Mouse (Mus musculus): ENCODE results near the gene Etv6. TPM values are rescaled to one million over a fixed set of nuclear protein-coding genes. Genes with fewer than 3 reads are reported as not detected.
A peak's percentile ranks its signal among the peaks of the same experiment; 100 is the strongest.

Etv6 gene
- polyA plus RNA-seq, 2 experiments: 13.9 to 16.5 TPM

DNA sequence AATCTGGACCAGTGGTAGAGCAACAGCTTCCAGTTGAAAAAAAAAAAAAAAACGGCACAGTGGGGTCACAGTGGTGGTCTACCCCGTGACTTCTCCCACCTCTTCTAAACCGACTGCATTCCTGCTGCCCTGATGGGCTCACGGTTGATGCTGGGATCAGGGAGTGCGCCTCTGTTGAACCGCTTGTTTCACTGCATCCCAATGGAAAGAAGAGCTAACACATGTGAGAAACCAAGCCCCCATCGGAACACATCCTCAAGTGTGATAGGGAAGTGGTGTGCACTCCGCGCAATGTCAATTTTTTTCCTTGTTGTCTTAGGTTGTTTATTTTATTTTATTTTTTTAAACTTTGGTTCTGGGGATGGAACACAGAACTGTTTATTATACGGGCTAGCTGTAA lies 2.5 kb downstream of the Etv6 start:
- H3K4me1 ChIP-seq (ENCODE audit: control insufficient read depth, insufficient read depth, low read length): peaks cover 37% of the 10 kb centered on the region
- TF ChIP-seq POLR2A (IDR thresholded peaks at IDR 0.05; ENCODE audit: borderline replicate concordance, extremely low read depth, insufficient read depth, insufficient read length): no peak
- H3K27ac ChIP-seq (replicated peaks; ENCODE audit: low read depth, low read length): no peak overlapping the region
- WGBS: 28% methylated on average over 10 of the region's 10 CpGs
- peak overlapping the region; percentile 19 for H3K4me3 ChIP-seq (replicated peaks; ENCODE audit: low read length)
- no peaks in the 10 kb centered on the region for H3K9me3 ChIP-seq (ENCODE audit: control insufficient read depth, low read length)
- no peak for ATAC-seq (ENCODE audit: low FRiP score, low read depth)
- DNase-seq (ENCODE audit: low spot score): no peak
- no peaks in the 10 kb centered on the region for H3K27me3 ChIP-seq (ENCODE audit: control insufficient read depth, insufficient read depth, low read length)
- no peak overlapping the region for H3K9ac ChIP-seq (ENCODE audit: low read depth, low read length, severe bottlenecking)
- peak overlapping the region; percentile 67 for H3K4me2 ChIP-seq (replicated peaks; ENCODE audit: low read depth, low read length, severe bottlenecking)
- no peaks in the 10 kb centered on the region for H3K36me3 ChIP-seq (ENCODE audit: control insufficient read depth, insufficient read depth, low read length)

GRCm38 (mm10) chr6:134038881-134039280 lies 3.4 kb downstream of the Etv6 start:
- Histone ChIP-seq H3K4me2 (replicated peaks; ENCODE audit: low read depth, low read length, severe bottlenecking) (0 out of 2 replicates have a peak overlapping the region, but pooled peaks have one; percentile 6), H3K4me3 (replicated peaks; ENCODE audit: low read length) (no peak overlapping the region), H3K27ac (replicated peaks; ENCODE audit: low read depth, low read length) (no peak overlapping the region), H3K36me3 (ENCODE audit: control insufficient read depth, insufficient read depth, low read length) (no peaks in the 10 kb centered on the region), H3K9ac (ENCODE audit: low read depth, low read length, severe bottlenecking) (no peak overlapping the region), H3K9me3 (ENCODE audit: control insufficient read depth, low read length) (no peaks in the 10 kb centered on the region), H3K27me3 (ENCODE audit: control insufficient read depth, insufficient read depth, low read length) (no peaks in the 10 kb centered on the region), H3K4me1 (ENCODE audit: control insufficient read depth, insufficient read depth, low read length) (peaks cover 41% of the 10 kb centered on the region)
- no peak for DNase-seq (ENCODE audit: low spot score)
- no peak for ATAC-seq (ENCODE audit: low FRiP score, low read depth)
- no peak for TF ChIP-seq POLR2A (IDR thresholded peaks at IDR 0.05; ENCODE audit: borderline replicate concordance, extremely low read depth, insufficient read depth, insufficient read length)
- WGBS: 24% methylated on average over 6 of the region's 6 CpGs

DNA sequence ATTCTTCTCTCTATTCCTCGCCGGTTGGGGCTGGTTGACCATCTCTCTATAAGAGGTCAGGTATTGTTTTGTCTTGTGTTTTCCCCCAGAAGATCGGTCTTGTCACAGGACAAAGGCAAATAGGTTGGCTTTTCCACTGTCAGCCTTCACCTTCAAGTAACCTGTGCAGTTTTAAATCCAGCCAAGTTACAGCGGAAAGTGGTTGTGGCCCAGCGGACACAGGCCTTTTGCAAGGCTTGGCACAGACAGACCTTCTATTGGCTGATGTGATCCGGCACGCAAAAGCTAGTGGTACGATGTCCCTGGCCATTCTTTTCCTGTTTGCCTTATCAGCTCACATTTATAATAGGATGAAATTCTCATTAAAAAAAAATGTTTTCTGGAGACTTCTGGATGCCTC lies 3.9 kb downstream of the Etv6 start:
- DNase-seq (ENCODE audit: low spot score): no peak
- Histone ChIP-seq H3K36me3 (ENCODE audit: control insufficient read depth, insufficient read depth, low read length) (no peaks in the 10 kb centered on the region), H3K9me3 (ENCODE audit: control insufficient read depth, low read length) (no peaks in the 10 kb centered on the region), H3K4me2 (replicated peaks; ENCODE audit: low read depth, low read length, severe bottlenecking) (0 out of 2 replicates have a peak overlapping the region, but pooled peaks have one; percentile 6), H3K4me3 (replicated peaks; ENCODE audit: low read length) (no peak overlapping the region), H3K4me1 (ENCODE audit: control insufficient read depth, insufficient read depth, low read length) (peaks cover 39% of the 10 kb centered on the region), H3K27me3 (ENCODE audit: control insufficient read depth, insufficient read depth, low read length) (no peaks in the 10 kb centered on the region), H3K9ac (ENCODE audit: low read depth, low read length, severe bottlenecking) (no peak overlapping the region), H3K27ac (replicated peaks; ENCODE audit: low read depth, low read length) (no peak overlapping the region)
- no peak for ATAC-seq (ENCODE audit: low FRiP score, low read depth)
- TF ChIP-seq POLR2A (IDR thresholded peaks at IDR 0.05; ENCODE audit: borderline replicate concordance, extremely low read depth, insufficient read depth, insufficient read length): no peak
- WGBS: 76% methylated on average over 8 of the region's 8 CpGs

- no peak for TF ChIP-seq POLR2A (IDR thresholded peaks at IDR 0.05; ENCODE audit: borderline replicate concordance, extremely low read depth, insufficient read depth, insufficient read length)
- WGBS: 38% methylated on average over 3 of the region's 3 CpGs
- H3K9me3 ChIP-seq (ENCODE audit: control insufficient read depth, low read length): no peaks in the 10 kb centered on the region
- peaks cover 39% of the 10 kb centered on the region for H3K4me1 ChIP-seq (ENCODE audit: control insufficient read depth, insufficient read depth, low read length)
- no peak overlapping the region for H3K27ac ChIP-seq (replicated peaks; ENCODE audit: low read depth, low read length)
- no peaks in the 10 kb centered on the region for H3K36me3 ChIP-seq (ENCODE audit: control insufficient read depth, insufficient read depth, low read length)
- no peak overlapping the region for H3K4me2 ChIP-seq (replicated peaks; ENCODE audit: low read depth, low read length, severe bottlenecking)
- DNase-seq (ENCODE audit: low spot score) (no peak), ATAC-seq (ENCODE audit: low FRiP score, low read depth) (no peak)
- H3K4me3 ChIP-seq (replicated peaks; ENCODE audit: low read length): no peak overlapping the region
- no peak overlapping the region for H3K9ac ChIP-seq (ENCODE audit: low read depth, low read length, severe bottlenecking)
- H3K27me3 ChIP-seq (ENCODE audit: control insufficient read depth, insufficient read depth, low read length): no peaks in the 10 kb centered on the region
These were observed 4.8 kb downstream of the Etv6 start for GRCm38 (mm10) chr6:134040312-134040711.

GRCm38 (mm10) chr6:134041286-134041685 lies 5.8 kb downstream of the Etv6 start:
- H3K4me2 ChIP-seq (replicated peaks; ENCODE audit: low read depth, low read length, severe bottlenecking): no peak overlapping the region
- WGBS: 46% methylated on average over 7 of the region's 7 CpGs
- no peak for TF ChIP-seq POLR2A (IDR thresholded peaks at IDR 0.05; ENCODE audit: borderline replicate concordance, extremely low read depth, insufficient read depth, insufficient read length)
- peaks cover 39% of the 10 kb centered on the region for H3K4me1 ChIP-seq (ENCODE audit: control insufficient read depth, insufficient read depth, low read length)
- ATAC-seq (ENCODE audit: low FRiP score, low read depth): no peak
- H3K36me3 ChIP-seq (ENCODE audit: control insufficient read depth, insufficient read depth, low read length): no peaks in the 10 kb centered on the region
- H3K4me3 ChIP-seq (replicated peaks; ENCODE audit: low read length): no peak overlapping the region
- no peak overlapping the region for H3K27ac ChIP-seq (replicated peaks; ENCODE audit: low read depth, low read length)
- H3K27me3 ChIP-seq (ENCODE audit: control insufficient read depth, insufficient read depth, low read length): no peaks in the 10 kb centered on the region
- H3K9me3 ChIP-seq (ENCODE audit: control insufficient read depth, low read length): no peaks in the 10 kb centered on the region
- no peak for DNase-seq (ENCODE audit: low spot score)
- no peak overlapping the region for H3K9ac ChIP-seq (ENCODE audit: low read depth, low read length, severe bottlenecking)

- WGBS: 34% methylated on average over 12 of the region's 12 CpGs
- H3K9ac ChIP-seq (ENCODE audit: low read depth, low read length, severe bottlenecking): no peak overlapping the region
- no peaks in the 10 kb centered on the region for H3K9me3 ChIP-seq (ENCODE audit: control insufficient read depth, low read length)
- ATAC-seq (ENCODE audit: low FRiP score, low read depth) (no peak), DNase-seq (ENCODE audit: low spot score) (no peak)
- H3K27me3 ChIP-seq (ENCODE audit: control insufficient read depth, insufficient read depth, low read length): no peaks in the 10 kb centered on the region
- H3K27ac ChIP-seq (replicated peaks; ENCODE audit: low read depth, low read length): no peak overlapping the region
- H3K4me1 ChIP-seq (ENCODE audit: control insufficient read depth, insufficient read depth, low read length): peaks cover 39% of the 10 kb centered on the region
- no peaks in the 10 kb centered on the region for H3K36me3 ChIP-seq (ENCODE audit: control insufficient read depth, insufficient read depth, low read length)
- no peak for TF ChIP-seq POLR2A (IDR thresholded peaks at IDR 0.05; ENCODE audit: borderline replicate concordance, extremely low read depth, insufficient read depth, insufficient read length)
- H3K4me3 ChIP-seq (replicated peaks; ENCODE audit: low read length): no peak overlapping the region
- no peak overlapping the region for H3K4me2 ChIP-seq (replicated peaks; ENCODE audit: low read depth, low read length, severe bottlenecking)
These were observed 6.4 kb downstream of the Etv6 start for GRCm38 (mm10) chr6:134041916-134042315.
